Mouse (Mus musculus) CD4-positive, CD25-positive, alpha-beta regulatory T cell, adult 9 weeks (primary cell): ENCODE results near the gene Umod. TPM values are rescaled to one million over a fixed set of nuclear protein-coding genes. Genes with fewer than 3 reads are reported as not detected.

ENCODE experiments used
- polyA plus RNA-seq: library from polyadenylated mRNA; unstranded; fragments of 100-300 nt; shearing (Covaris generic); gene quantifications from one replicate; pipeline ENCODE4 v1.2.1, GENCODE M21; 2017

The Umod gene
- not detected for polyA plus RNA-seq

DNA sequence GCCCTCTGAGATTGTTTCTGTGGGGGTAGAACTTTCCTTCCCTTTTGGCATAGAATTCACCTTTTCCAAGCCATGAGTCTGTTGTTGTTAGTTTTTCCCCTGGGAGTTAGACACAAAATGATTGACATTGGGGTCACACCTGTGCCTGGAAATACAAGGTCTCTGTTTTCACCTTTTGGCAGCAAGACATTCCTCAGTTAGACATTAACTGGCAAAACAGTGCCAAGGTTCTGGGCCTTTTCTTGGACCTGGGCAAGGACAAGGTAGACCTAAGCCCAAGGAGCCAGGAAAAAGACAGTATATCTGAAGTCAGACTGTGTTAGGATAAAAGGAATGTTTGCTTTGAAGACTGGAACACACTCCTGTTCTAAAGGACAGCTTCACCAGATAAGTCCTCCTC, at the start of gene Umod:
Gene Umod, minus strand, starts transcription at position 27 of the 400 bp plus-strand sequence.

GRCm38 (mm10) chr7:119523389-119523788, 44.3 kb upstream of the Umod start, which contains the start of gene Pdilt:
TSS of gene Pdilt (minus strand) at chr7:119523489.

GRCm38 (mm10) chr7:119519163-119519562, 40.1 kb upstream of the Umod start, which contains the start of gene Acsm5:
TSS of gene Acsm5 (plus strand) at chr7:119519463.

GRCm38 (mm10) chr7:119459185-119459584, 19.9 kb downstream of the Umod start, which contains the start of gene Gp2:
TSS of gene Gp2 (minus strand) at chr7:119459285.

Other genes starting within 250 kb of the Umod start
- gene Gp2, start 20.0 kb downstream of the Umod start, polyA plus RNA-seq, result not detected
- not detected for gene Acsm5, start 40.2 kb upstream of the Umod start, polyA plus RNA-seq
- gene Pdilt, start 44.2 kb upstream of the Umod start, polyA plus RNA-seq, result not detected
- not detected for gene Acsm2, start 75.1 kb upstream of the Umod start, polyA plus RNA-seq
- not detected for gene Acsm1, start 127.7 kb upstream of the Umod start, polyA plus RNA-seq
- not detected for gene Acsm4, start 210.7 kb upstream of the Umod start, polyA plus RNA-seq
- 83.9 TPM for gene Thumpd1, start 241.5 kb upstream of the Umod start, polyA plus RNA-seq